Mouse (Mus musculus) testis, adult 2 months (tissue): ENCODE results near the gene Atp6v1g2.

Experiments
- CTCF ChIP-seq: fragments of 200-500 bp; IDR thresholded peaks from 2 replicates; pipeline ENCODE4 v1.5.1; 2012; ENCODE audit warnings: low read depth, mild to moderate bottlenecking, inconsistent platforms, low read length, moderate library complexity; ENCODE audit not compliant: control insufficient read depth, insufficient read depth, insufficient replicate concordance
- POLR2A ChIP-seq: fragments of 200-500 bp; IDR thresholded peaks from 2 replicates; pipeline ENCODE4 v1.6.1; 2012; ENCODE audit warnings: low read depth, mild to moderate bottlenecking, inconsistent platforms, low read length, moderate library complexity; ENCODE audit not compliant: control insufficient read depth

GRCm38 (mm10) chr17:35252619-35253292, 19.3 kb downstream of the Atp6v1g2 start:
- TF ChIP-seq CTCF (no peak), POLR2A (no peak)
